Mouse (Mus musculus) midbrain, embryonic 11.5 days (tissue): ENCODE data around the gene Slc39a3. TPM values are rescaled to one million over a fixed set of nuclear protein-coding genes. Genes with fewer than 3 reads are reported as not detected.
A peak's percentile ranks its signal among the peaks of the same experiment; 100 is the strongest.

Experiments
- ATAC-seq: fragments of 200-750 bp; cut with Nextera tagmentation; 2 replicates; pipeline ENCODE4 v1.8.0; 2017; ENCODE audit warnings: moderate TSS enrichment, moderate library complexity; ENCODE audit not compliant: low FRiP score
- DNase-seq: peaks from one replicate; pipeline ENCODE4 v3.0.0; 2015; ENCODE audit warnings: low spot score; ENCODE audit errors: missing footprints
- H3K27ac ChIP-seq: fragments of 300-500 bp; sonication (generic); 2 replicates; pipeline ENCODE4 v1.5.1; 2014; ENCODE audit warnings: low read depth, low read length
- H3K27me3 ChIP-seq: fragments of 300-500 bp; sonication (generic); 2 replicates; pipeline ENCODE4 v1.6.1; 2014; ENCODE audit warnings: mild to moderate bottlenecking, low read length, moderate library complexity, mixed read lengths; ENCODE audit not compliant: control insufficient read depth, insufficient read depth
- H3K36me3 ChIP-seq: fragments of 300-500 bp; sonication (generic); 2 replicates; pipeline ENCODE4 v1.6.1; 2014; ENCODE audit warnings: mild to moderate bottlenecking, low read length, moderate library complexity, mixed read lengths; ENCODE audit not compliant: control insufficient read depth, insufficient read depth
- H3K4me1 ChIP-seq: fragments of 300-500 bp; sonication (generic); 2 replicates; pipeline ENCODE4 v1.6.1; 2014; ENCODE audit warnings: low read length; ENCODE audit not compliant: control insufficient read depth, insufficient read depth
- H3K4me2 ChIP-seq: fragments of 300-500 bp; sonication (generic); 2 replicates; pipeline ENCODE4 v1.6.1; 2014; ENCODE audit warnings: mild to moderate bottlenecking, moderate library complexity
- H3K4me3 ChIP-seq: fragments of 300-500 bp; sonication (generic); 2 replicates; pipeline ENCODE4 v1.5.1; 2014; ENCODE audit warnings: low read depth, low read length
- H3K9ac ChIP-seq: fragments of 300-500 bp; sonication (generic); 2 replicates; pipeline ENCODE4 v1.6.1; 2014; ENCODE audit warnings: low read length
- H3K9me3 ChIP-seq: fragments of 300-500 bp; sonication (generic); 2 replicates; pipeline ENCODE4 v1.6.1; 2016; ENCODE audit warnings: low read length; ENCODE audit not compliant: control insufficient read depth
- WGBS: fragments of 180-500 bp; shearing (Covaris S2); extraction: QIAGEN DNeasy Blood & Tissue Kit; methylation state at CpG from one replicate; pipeline ENCODE4 v1.1.7; 2014; 5-methylcytosine and 5-hydroxymethylcytosine counted together
- polyA plus RNA-seq: library from polyadenylated mRNA; unstranded; fragments of >200 nt; fragmentation: Nextera tagmentation; extraction: Ambion mirVana; gene quantifications from 2 replicates; pipeline ENCODE4 v1.2.1, GENCODE M21; 2014

Slc39a3 gene
- polyA plus RNA-seq, 1 experiment from 2014 or later, result 10.1 TPM

- DNase-seq, result no peak
- WGBS, result 73% methylated on average over 6 of the region's 6 CpGs
- H3K4me2 ChIP-seq, result no peak overlapping the region
- no peak for ATAC-seq
- no peak overlapping the region for H3K27ac ChIP-seq
- peaks cover 4% of the 10 kb centered on the region for H3K27me3 ChIP-seq
- H3K36me3 ChIP-seq, result no peaks in the 10 kb centered on the region
- no peak overlapping the region for H3K4me3 ChIP-seq
- peaks cover under 1% of the 10 kb centered on the region; the same call in 1 of the 2 replicates for H3K4me1 ChIP-seq
- H3K9ac ChIP-seq, result no peak overlapping the region
- no peaks in the 10 kb centered on the region for H3K9me3 ChIP-seq
These were observed 17.5 kb downstream of the Slc39a3 start for GRCm38 (mm10) chr10:81019687-81020086.

- no peak for ATAC-seq
- 46% methylated on average over 10 of the region's 10 CpGs for WGBS
- no peak overlapping the region for H3K4me3 ChIP-seq
- H3K36me3 ChIP-seq, result no peaks in the 10 kb centered on the region
- peaks cover 5% of the 10 kb centered on the region; the same call in 1 of the 2 replicates for H3K4me1 ChIP-seq
- H3K9me3 ChIP-seq, result no peaks in the 10 kb centered on the region
- H3K9ac ChIP-seq, result no peak overlapping the region
- no peak for DNase-seq
- H3K27ac ChIP-seq, result no peak overlapping the region
- H3K27me3 ChIP-seq, result no peaks in the 10 kb centered on the region; the same call in 1 of the 2 replicates
- no peak overlapping the region for H3K4me2 ChIP-seq
These were observed 18.9 kb downstream of the Slc39a3 start for GRCm38 (mm10) chr10:81018326-81018725.

DNA sequence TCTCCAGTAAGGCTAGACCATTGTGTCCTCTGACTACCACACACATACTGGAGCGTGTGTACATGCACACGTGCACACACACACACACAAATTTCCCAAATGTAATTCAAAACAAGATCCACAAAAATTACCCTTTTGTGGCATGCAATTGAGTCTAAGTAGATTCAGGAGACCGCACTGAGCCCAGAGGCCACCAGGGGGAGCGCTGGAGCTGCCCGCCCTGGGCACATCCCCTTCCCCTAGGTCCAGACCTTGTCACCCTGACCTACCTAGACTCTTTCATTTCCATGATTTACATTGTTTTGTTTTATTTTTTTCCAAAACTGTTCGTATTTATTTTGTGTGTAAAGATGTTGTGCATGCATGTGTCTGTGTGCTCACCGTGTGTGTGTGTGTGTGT, 20.6 kb downstream of the Slc39a3 start:
- Histone ChIP-seq H3K9me3 (no peaks in the 10 kb centered on the region), H3K4me1 (peaks cover 5% of the 10 kb centered on the region; the same call in 1 of the 2 replicates), H3K27ac (no peak overlapping the region), H3K9ac (no peak overlapping the region), H3K36me3 (no peaks in the 10 kb centered on the region), H3K4me2 (no peak overlapping the region), H3K27me3 (no peaks in the 10 kb centered on the region), H3K4me3 (no peak overlapping the region)
- DNase-seq (peak; percentile 96), ATAC-seq (no peak)
- 7% methylated on average over 7 of the region's 7 CpGs for WGBS

GRCm38 (mm10) chr10:81015666-81016065, 21.6 kb downstream of the Slc39a3 start:
- WGBS, result 93% methylated on average over 2 of the region's 2 CpGs
- DNase-seq, result no peak
- peaks cover 5% of the 10 kb centered on the region; the same call in 1 of the 2 replicates for H3K4me1 ChIP-seq
- H3K27ac ChIP-seq, result no peak overlapping the region
- H3K9me3 ChIP-seq, result no peaks in the 10 kb centered on the region
- H3K4me3 ChIP-seq, result no peak overlapping the region
- ATAC-seq, result no peak
- H3K4me2 ChIP-seq, result no peak overlapping the region
- H3K27me3 ChIP-seq, result no peaks in the 10 kb centered on the region
- H3K36me3 ChIP-seq, result no peaks in the 10 kb centered on the region
- no peak overlapping the region for H3K9ac ChIP-seq

DNA sequence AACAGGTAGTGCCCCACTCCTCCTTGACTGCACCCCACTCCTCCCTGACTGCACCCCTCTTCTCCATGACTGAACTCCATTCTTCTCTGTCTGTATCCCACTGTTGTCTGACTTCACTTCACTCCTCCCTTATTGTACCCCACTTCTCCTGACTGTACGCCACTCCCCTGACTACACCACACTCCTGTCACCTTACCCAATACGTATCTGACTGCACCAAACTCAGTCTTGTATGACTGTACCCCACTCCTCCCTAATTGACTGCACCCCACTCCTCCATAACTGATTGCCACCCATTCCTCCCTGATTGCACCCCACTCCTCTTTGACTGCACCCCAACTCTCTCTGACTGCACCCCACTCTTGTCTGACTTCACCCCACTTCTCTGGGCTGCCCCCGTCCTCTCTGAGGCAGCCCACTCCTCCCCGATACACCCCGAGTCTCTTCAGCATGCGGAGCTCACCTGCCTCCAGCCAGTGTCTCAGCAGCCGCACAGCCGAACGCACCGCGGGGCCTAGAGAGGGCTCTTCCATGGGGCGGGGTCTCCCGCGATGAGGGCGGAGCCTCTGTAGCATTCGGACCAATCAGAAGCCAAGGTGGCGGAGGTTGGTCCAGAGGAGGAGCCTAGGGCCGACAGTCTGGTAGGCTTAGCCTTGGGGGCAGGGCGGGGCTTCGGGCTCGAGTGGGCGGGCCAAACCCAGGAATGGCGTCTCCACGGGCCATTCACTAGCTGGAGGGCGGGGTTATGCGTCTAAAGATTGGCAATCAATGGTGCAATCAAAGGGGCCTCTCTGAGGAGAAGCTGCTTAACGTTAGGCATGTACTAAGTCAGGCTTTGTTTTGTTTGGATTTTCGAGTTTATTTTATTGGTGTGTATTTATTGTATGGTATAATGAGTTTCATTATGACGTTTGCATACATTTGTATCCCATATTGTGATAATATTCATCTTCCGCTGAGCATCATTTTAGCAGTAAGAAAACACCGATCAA, 22.5 kb downstream of the Slc39a3 start, which contains the start of gene Gng7:
Gng7 (minus strand) TSS at position 553 of the 992 bp plus-strand sequence.
- peak; percentile 100 for DNase-seq
- Histone ChIP-seq H3K9ac (peak within 1 kb of the TSS; percentile 56; the same call in 1 of the 2 replicates), H3K27me3 (no peaks in the 10 kb centered on the region), H3K4me2 (peak within 1 kb of the TSS; percentile 46), H3K27ac (no peak within 1 kb of the TSS), H3K4me3 (peak within 1 kb of the TSS; percentile 31), H3K9me3 (no peaks in the 10 kb centered on the region), H3K4me1 (peaks cover 5% of the 10 kb centered on the region; the same call in 1 of the 2 replicates), H3K36me3 (no peaks in the 10 kb centered on the region)
- 10% methylated on average over 31 of the region's 31 CpGs for WGBS
- ATAC-seq, result peak; percentile 97

DNA sequence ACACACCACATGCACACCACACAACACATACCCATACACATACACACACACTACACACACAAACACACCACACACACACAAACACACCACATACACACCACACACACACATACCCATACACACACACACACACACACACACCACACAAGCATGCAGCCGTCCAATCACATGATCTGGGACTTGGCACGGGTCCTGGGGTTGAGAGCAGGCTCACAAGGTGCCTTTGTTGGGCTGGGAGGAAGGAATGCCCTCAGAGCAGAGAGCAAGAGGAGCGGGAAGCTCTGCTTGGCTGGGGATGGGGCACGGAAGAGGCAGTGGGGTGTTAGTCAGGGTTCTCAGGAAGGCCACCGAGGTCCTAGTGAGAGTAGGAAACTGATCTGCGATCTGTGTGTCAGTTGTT, 26.4 kb downstream of the Slc39a3 start:
- 82% methylated on average over 6 of the region's 6 CpGs for WGBS
- H3K27me3 ChIP-seq, result no peaks in the 10 kb centered on the region
- no peaks in the 10 kb centered on the region for H3K36me3 ChIP-seq
- ATAC-seq, result no peak
- no peak overlapping the region for H3K4me2 ChIP-seq
- no peak overlapping the region for H3K9ac ChIP-seq
- H3K27ac ChIP-seq, result no peak overlapping the region
- no peak overlapping the region for H3K4me3 ChIP-seq
- peaks cover 5% of the 10 kb centered on the region; the same call in 1 of the 2 replicates for H3K4me1 ChIP-seq
- no peak for DNase-seq
- no peaks in the 10 kb centered on the region for H3K9me3 ChIP-seq

DNA sequence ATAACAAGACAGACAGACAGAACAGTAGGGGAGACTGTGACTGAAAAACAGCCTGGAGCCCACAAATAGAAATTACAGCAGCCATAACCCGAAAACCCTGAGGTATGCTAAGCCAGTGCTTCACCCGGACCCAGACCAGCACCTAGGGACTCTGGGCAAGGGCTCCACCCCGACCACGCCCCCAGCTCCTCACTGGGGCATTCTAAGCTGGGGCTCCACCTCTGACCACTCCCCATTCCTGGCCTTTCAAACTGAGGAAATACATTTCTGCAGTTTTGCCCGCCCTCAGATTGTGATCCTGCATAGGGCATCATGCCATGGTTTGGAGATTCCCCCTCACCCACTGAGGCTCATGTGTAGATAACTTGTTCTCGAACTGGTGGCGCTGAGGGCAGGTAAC, 30.0 kb downstream of the Slc39a3 start:
- H3K4me2 ChIP-seq, result no peak overlapping the region
- ATAC-seq (no peak), DNase-seq (no peak)
- H3K9me3 ChIP-seq, result no peaks in the 10 kb centered on the region
- H3K4me1 ChIP-seq, result no peaks in the 10 kb centered on the region
- no peak overlapping the region for H3K27ac ChIP-seq
- no peak overlapping the region for H3K4me3 ChIP-seq
- no peak overlapping the region for H3K9ac ChIP-seq
- no peaks in the 10 kb centered on the region for H3K27me3 ChIP-seq
- no peaks in the 10 kb centered on the region for H3K36me3 ChIP-seq
- WGBS, result 37% methylated on average over 7 of the region's 7 CpGs

DNA sequence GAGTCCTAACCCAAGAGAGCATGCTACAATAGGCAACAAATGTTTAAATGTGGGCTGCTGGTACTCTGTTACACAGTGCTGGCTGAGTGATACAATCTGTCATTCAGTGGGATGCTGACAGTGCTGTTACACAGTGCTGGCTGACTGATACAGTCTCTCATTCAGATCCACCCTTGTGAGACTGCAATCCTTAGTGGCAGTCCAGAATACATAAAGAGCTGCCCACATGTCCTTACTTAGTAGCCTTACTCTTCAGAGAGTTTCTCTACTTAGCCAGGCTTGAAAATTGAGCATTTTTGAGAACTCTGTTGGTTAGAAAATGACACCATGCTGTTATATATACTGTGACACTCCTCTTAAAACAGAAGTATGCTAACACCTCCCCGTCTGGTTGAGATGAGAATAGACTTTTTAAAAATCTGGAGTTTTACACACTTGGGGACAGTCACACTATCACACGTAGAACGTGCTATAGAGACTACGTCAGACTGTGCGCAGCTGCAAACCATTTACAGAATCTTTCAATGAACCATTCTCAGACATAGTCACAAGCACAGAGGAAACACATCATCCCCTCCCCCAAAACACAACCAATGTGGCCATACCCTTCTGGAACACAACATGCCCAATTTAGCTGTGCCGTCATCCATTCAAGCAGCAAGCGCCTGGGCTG, 31.1 kb downstream of the Slc39a3 start:
- ATAC-seq (no peak), DNase-seq (no peak)
- Histone ChIP-seq H3K9ac (no peak overlapping the region), H3K36me3 (no peaks in the 10 kb centered on the region), H3K27ac (no peak overlapping the region), H3K4me1 (peaks cover under 1% of the 10 kb centered on the region; the same call in 1 of the 2 replicates), H3K27me3 (no peaks in the 10 kb centered on the region), H3K4me2 (no peak overlapping the region), H3K4me3 (no peak overlapping the region), H3K9me3 (no peaks in the 10 kb centered on the region)
- WGBS, result 94% methylated on average over 7 of the region's 7 CpGs
